Mouse (Mus musculus): ENCODE measurements around the gene Tnrc6b. TPM values are rescaled to one million over a fixed set of nuclear protein-coding genes. Genes with fewer than 3 reads are reported as not detected.

Tnrc6b gene
- 5.5 and 7.0 TPM in 2 replicates for polyA plus RNA-seq (2012; rRNA removed)

DNA sequence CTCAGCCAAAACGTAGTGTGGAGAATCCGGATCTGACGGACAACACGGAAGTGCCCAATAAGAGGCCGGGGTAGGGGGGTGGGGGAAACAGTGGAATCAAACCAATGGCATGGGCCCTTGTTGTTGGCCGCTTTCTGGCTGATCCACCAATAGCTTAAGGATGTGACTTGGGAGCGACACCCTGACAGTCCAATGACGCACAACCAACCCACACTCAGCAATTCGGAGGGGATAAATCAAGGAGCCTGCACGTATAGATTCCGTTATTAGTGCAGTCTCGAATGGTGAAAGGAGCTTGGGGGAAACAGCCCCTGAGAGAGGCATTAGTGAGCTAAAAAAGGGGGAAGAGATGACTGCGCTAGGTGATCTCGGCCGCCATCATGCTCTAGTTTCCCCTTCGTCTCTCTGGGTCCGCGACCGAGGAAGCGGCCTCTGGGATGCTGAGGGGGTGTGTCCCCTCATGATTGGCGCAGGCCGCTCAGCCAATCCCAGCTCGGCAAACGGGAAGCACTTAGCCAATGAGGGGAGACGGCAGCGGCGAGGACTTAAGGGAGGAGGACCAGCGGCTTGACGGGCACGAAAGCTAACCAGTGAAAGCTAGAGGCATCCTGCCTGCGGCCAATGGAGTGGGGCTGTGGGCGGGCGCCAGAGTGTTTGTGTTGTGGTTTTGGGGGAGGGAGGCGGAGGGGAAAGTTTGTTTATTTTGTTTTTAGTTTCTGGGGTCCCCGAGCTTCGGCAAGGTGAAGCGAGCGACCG lies at the start of gene Tnrc6b:
Tnrc6b (plus strand) TSS at position 706 of the 756 bp plus-strand sequence.

GRCm38 (mm10) chr15:80671295-80672252 lies 39.5 kb upstream of the Tnrc6b start, which contains the start of gene Fam83f:
Gene Fam83f, plus strand, starts transcription at chr15:80671847.

DNA sequence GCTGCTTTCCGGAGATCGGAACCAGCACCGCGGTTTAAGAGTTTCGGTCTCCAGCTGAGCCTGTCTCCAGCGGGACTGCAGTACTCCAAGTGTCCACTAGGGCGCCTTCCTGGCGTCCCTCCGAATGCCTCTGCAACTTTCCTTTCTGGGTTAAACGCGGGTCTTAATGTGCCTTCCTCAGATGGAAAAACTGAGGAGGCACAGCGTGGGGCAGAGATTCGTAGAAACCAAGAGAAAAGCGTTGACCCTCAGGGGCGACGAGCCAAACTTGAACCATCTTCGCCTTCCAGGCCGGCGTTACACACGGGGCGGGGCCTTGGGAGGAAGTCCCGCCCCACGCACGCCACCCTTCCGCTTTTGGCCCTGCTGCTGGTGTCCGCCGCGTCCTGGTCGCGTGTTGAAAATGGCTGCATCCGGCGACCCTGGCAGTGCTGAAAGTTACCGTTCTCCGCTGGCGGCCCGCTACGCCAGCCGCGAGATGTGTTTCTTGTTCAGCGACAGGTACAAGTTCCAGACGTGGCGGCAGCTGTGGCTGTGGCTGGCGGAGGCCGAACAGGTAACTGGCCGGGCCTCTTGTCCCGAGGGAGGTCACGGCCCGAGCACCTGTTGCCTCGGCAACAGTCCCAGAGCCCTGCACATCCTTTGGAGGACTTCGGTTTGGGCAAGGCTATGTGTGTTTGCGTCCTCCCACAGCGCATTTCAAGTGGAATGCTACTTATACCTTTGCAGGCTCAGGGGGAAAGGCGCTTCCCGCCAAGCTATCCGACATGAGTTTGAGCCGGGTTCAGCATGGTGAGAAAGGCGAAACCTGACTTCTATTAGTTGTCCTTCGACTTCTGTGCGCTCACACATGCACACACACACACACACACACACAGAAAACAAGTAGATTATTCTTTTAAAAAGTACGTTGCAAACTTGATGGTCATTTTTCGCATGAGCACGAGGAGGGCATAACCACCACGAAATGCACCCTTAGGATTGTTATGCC lies 237.3 kb downstream of the Tnrc6b start, which contains the start of gene Adsl:
Adsl (plus strand) TSS at position 346 of the 991 bp plus-strand sequence.

DNA sequence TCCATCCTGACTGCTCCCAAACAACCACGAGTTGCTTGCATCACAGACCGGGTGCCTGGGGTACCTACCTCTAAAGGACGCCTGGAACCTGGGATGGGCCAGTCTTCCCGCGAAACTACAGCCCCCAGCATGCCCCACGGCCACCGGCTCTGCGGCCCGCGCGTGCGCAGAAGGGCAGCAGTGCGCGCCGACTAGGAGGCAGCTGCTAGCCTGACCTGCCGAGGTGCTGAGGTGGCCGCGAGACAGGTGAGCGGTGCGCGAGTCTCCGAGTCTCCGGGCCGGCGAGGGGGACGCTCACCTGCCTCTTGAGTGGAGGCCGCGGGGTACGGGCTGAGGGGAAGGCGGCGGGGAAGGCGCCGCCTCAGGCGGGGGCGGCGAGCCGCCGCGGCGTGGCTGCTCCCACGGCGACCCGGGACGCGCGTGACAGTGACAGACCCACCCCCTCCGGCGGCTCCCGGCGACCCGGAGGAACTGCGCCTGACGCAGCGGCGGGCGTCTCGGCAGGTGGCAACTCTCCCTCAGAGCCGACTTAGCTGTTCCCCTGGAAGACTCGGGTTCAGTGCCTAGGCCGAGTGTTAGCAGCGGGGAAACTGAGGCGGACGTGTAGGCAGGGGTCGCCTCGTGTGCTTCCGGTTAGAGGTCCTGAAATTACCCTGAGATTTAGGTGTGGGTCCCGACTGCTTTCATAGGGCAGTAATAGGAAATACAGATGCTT lies 266.7 kb downstream of the Tnrc6b start, which contains the start of gene Sgsm3:
Sgsm3 (plus strand) TSS at position 146 of the 715 bp plus-strand sequence.

Other genes with a start within 250 kb of the Tnrc6b start
- gene Enthd1, start 146.2 kb upstream of the Tnrc6b start, polyA plus RNA-seq (2012; rRNA removed), result 0.05 TPM in 1 of 2 replicates, not detected in the other
- 0.11 and 0.21 TPM in 2 replicates for gene Grap2, start 138.7 kb upstream of the Tnrc6b start, polyA plus RNA-seq (2012; rRNA removed)
- gene Fam83f, start 39.5 kb upstream of the Tnrc6b start, polyA plus RNA-seq (2012; rRNA removed), result 9.5 and 10.3 TPM in 2 replicates
- 19.7 and 20.1 TPM in 2 replicates for gene Adsl, start 237.2 kb downstream of the Tnrc6b start, polyA plus RNA-seq (2012; rRNA removed)

All from stomach, adult 2 months (tissue).